Mouse (Mus musculus) liver, postnatal 0 days (tissue): ENCODE data around the gene Ap1m2. TPM values are rescaled to one million over a fixed set of nuclear protein-coding genes. Genes with fewer than 3 reads are reported as not detected.

Experiments used
- ATAC-seq: fragments of 200-750 bp; cut with Nextera tagmentation; 2 replicates; pipeline ENCODE4 v1.8.0; 2017; ENCODE audit warnings: mild to moderate bottlenecking, moderate library complexity
- DNase-seq: peaks from one replicate; pipeline ENCODE4 v3.0.0-alpha.2; 2016
- H3K27ac ChIP-seq: fragments of 300-500 bp; sonication (generic); 2 replicates; pipeline ENCODE4 v1.5.1; 2014; ENCODE audit warnings: antibody characterized with exemption, moderate library complexity, mild to moderate bottlenecking, low read depth
- H3K27me3 ChIP-seq: fragments of 300-500 bp; sonication (generic); 2 replicates; pipeline ENCODE4 v1.6.1; 2014; ENCODE audit warnings: low read length, control low read depth, mixed read lengths; ENCODE audit not compliant: insufficient read depth
- H3K36me3 ChIP-seq: fragments of 300-500 bp; sonication (generic); replicated peaks from 2 replicates; pipeline ENCODE4 v1.6.1; 2014; ENCODE audit warnings: mild to moderate bottlenecking, control low read depth, low read length, moderate library complexity, mixed read lengths; ENCODE audit not compliant: insufficient read depth
- H3K4me1 ChIP-seq: fragments of 300-500 bp; sonication (generic); 2 replicates; pipeline ENCODE4 v1.6.1; 2014; ENCODE audit warnings: antibody characterized with exemption, mild to moderate bottlenecking, control low read depth; ENCODE audit not compliant: insufficient read depth
- H3K4me2 ChIP-seq: fragments of 300-500 bp; sonication (generic); 2 replicates; pipeline ENCODE4 v1.6.1; 2014; ENCODE audit warnings: low read depth, mild to moderate bottlenecking, low read length, moderate library complexity, mixed read lengths
- H3K4me3 ChIP-seq: fragments of 300-500 bp; sonication (generic); 2 replicates; pipeline ENCODE4 v1.5.1; 2014; ENCODE audit warnings: low read depth, low read length
- H3K9ac ChIP-seq: fragments of 300-500 bp; sonication (generic); replicated peaks from 2 replicates; pipeline ENCODE4 v1.6.1; 2014; ENCODE audit warnings: mild to moderate bottlenecking, moderate library complexity
- H3K9me3 ChIP-seq: fragments of 300-500 bp; sonication (generic); 2 replicates; pipeline ENCODE4 v1.6.1; 2016; ENCODE audit warnings: mild to moderate bottlenecking, control low read depth, low read length, mixed read lengths
- CTCF ChIP-seq: sonication (generic); IDR thresholded peaks from 2 replicates; pipeline ENCODE4 v1.5.1; 2016; ENCODE audit warnings: antibody characterized with exemption, low read depth
- EP300 ChIP-seq: IDR thresholded peaks from 2 replicates; pipeline ENCODE4 v1.6.1; 2016; ENCODE audit warnings: antibody characterized with exemption, low read depth, mild to moderate bottlenecking
- WGBS: fragments of 180-500 bp; shearing (Covaris S2); extraction: QIAGEN DNeasy Blood & Tissue Kit; methylation state at CpG from one replicate; pipeline ENCODE4 v1.1.7; 2014; ENCODE audit not compliant: insufficient replicate concordance; 5-methylcytosine and 5-hydroxymethylcytosine counted together
- polyA plus RNA-seq: library from polyadenylated mRNA; unstranded; fragments of >200 nt; fragmentation: Nextera tagmentation; extraction: Ambion mirVana; gene quantifications from 2 replicates; pipeline ENCODE4 v1.2.1, GENCODE M21; 2015

Ap1m2 gene
- polyA plus RNA-seq: 0.32 and 0.54 TPM in 2 replicates

GRCm38 (mm10) chr9:21312134-21312533 is at the start of gene Ap1m2:
Gene Ap1m2 (minus strand): TSS chr9:21312337.
- Histone ChIP-seq H3K9ac (no peak within 1 kb of the TSS), H3K9me3 (no peaks in the 10 kb centered on the region), H3K27me3 (peaks cover 13% of the 10 kb centered on the region), H3K4me2 (no peak within 1 kb of the TSS), H3K36me3 (no peaks in the 10 kb centered on the region), H3K4me3 (no peak within 1 kb of the TSS), H3K27ac (no peak within 1 kb of the TSS), H3K4me1 (peaks cover 10% of the 10 kb centered on the region; the same call in 1 of the 2 replicates)
- ATAC-seq (no peak), DNase-seq (no peak)
- TF ChIP-seq EP300: no peak
- no peak for TF ChIP-seq CTCF
- 21% methylated on average over 33 of the region's 35 CpGs for WGBS

- no peak overlapping the region for H3K4me3 ChIP-seq
- TF ChIP-seq CTCF (peak; percentile 90), EP300 (no peak)
- H3K27me3 ChIP-seq: no peaks in the 10 kb centered on the region
- no peak overlapping the region for H3K27ac ChIP-seq
- 0% methylated on average over 1 of the region's 1 CpGs for WGBS
- H3K9me3 ChIP-seq: no peaks in the 10 kb centered on the region
- H3K36me3 ChIP-seq: no peaks in the 10 kb centered on the region
- no peak overlapping the region for H3K9ac ChIP-seq
- H3K4me2 ChIP-seq: no peak overlapping the region
- H3K4me1 ChIP-seq: no peaks in the 10 kb centered on the region
- DNase-seq: peak; percentile 75
- ATAC-seq: peak; percentile 68
Observed at GRCm38 (mm10) chr9:21356981-21357718, 45.0 kb upstream of the Ap1m2 start.

GRCm38 (mm10) chr9:21354796-21355195 is 42.7 kb upstream of the Ap1m2 start:
- no peaks in the 10 kb centered on the region for H3K27me3 ChIP-seq
- H3K4me2 ChIP-seq: no peak overlapping the region
- no peak overlapping the region for H3K4me3 ChIP-seq
- H3K36me3 ChIP-seq: peaks cover 6% of the 10 kb centered on the region; the same call in 1 of the 2 replicates
- H3K4me1 ChIP-seq: no peaks in the 10 kb centered on the region
- H3K9me3 ChIP-seq: no peaks in the 10 kb centered on the region
- TF ChIP-seq EP300: no peak
- no peak for TF ChIP-seq CTCF
- ATAC-seq (no peak), DNase-seq (no peak)
- no peak overlapping the region for H3K27ac ChIP-seq
- H3K9ac ChIP-seq: no peak overlapping the region
- 90% methylated on average over 6 of the region's 6 CpGs for WGBS

- no peak overlapping the region for H3K4me2 ChIP-seq
- H3K9ac ChIP-seq: no peak overlapping the region
- TF ChIP-seq CTCF: no peak
- no peak overlapping the region for H3K4me3 ChIP-seq
- WGBS: 54% methylated on average over 2 of the region's 2 CpGs
- no peaks in the 10 kb centered on the region for H3K9me3 ChIP-seq
- H3K36me3 ChIP-seq: peaks cover 8% of the 10 kb centered on the region; the same call in 1 of the 2 replicates
- ATAC-seq (no peak), DNase-seq (no peak)
- no peaks in the 10 kb centered on the region for H3K4me1 ChIP-seq
- H3K27ac ChIP-seq: 0 out of 2 replicates have a peak overlapping the region, but pooled peaks have one; percentile 25
- H3K27me3 ChIP-seq: no peaks in the 10 kb centered on the region
Observed at GRCm38 (mm10) chr9:21353373-21353686, 41.2 kb upstream of the Ap1m2 start.

DNA sequence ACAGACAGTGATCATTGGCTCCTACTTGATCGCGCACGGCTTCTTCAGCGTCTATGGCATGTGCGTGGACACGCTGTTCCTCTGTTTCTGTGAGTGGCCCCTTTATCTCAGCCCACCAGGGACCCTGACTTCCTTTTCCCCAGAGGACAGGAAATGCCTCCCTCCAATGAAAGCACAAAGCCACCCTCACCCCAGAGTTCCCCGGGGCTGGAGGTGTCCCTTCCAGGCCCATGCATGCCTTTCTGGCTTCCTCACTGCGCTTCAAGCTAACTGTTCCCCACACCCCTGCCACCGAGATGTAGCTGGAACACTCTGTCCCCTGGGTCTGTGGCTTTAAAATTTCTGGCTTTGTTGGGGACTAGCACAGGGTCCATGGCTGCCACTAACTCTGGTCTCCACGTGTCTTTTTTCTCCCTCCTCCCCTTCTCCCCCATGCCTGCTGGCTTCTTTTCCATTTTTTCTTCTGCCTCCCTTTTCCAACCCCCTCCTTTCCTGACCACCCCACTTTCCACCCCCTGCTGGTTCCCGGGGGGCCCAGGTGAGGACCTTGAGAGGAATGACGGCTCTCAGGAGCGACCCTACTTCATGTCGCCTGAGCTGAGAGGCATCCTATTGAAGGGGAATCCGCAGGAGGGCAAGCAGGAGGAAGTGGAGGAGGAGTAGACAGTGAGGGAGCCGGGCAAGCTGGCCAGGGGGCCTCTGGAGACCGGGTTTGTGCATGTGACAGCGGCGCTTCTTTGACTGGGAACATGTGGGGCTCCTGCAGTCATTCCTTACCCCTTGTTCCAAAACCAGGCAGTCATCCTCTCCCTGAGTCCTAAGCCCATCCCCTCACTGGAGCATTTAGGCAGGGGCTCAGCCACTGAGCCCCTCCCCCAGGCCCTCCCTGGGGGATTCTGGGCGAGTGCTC is 40.6 kb upstream of the Ap1m2 start:
- Histone ChIP-seq H3K9me3 (no peaks in the 10 kb centered on the region), H3K4me3 (no peak overlapping the region), H3K4me1 (no peaks in the 10 kb centered on the region), H3K27me3 (no peaks in the 10 kb centered on the region), H3K36me3 (peaks cover 8% of the 10 kb centered on the region; the same call in 1 of the 2 replicates), H3K27ac (peak overlapping the region; percentile 25; the same call in 1 of the 2 replicates), H3K9ac (no peak overlapping the region), H3K4me2 (no peak overlapping the region)
- TF ChIP-seq CTCF: no peak
- TF ChIP-seq EP300: peak; percentile 48; the same call in 1 of the 2 replicates
- 26% methylated on average over 20 of the region's 20 CpGs for WGBS
- ATAC-seq (peak; percentile 61; the same call in 1 of the 2 replicates), DNase-seq (peak; percentile 30)
